Mouse (Mus musculus): ENCODE measurements around the gene Olfr215.
"Not testable (repeated sequence)": the region's sequence is repeated elsewhere in the genome, so short reads cannot be mapped to it uniquely, and the experiment has no call there.

Olfr215 gene

DNA sequence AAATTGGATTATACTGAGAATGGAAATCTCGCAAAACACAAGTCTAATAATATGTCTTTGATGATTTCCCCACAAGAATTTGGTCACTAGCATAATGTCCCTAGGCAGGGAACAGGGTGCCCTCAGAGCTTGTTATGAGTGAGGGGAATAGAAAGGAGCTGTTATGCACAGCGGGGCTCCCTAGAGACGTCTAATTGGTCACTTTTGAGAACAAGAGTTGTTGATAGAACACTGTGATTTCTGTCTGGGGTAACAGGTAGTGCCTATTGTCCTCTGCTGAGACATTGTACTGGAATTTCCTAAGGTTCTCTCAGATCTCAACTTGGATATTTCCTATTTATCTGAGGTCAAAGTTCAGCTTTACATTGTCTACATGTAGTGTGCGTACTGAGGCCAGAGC is at the start of gene Olfr215:
Gene Olfr215, minus strand, starts transcription at position 101 of the 400 bp plus-strand sequence.
- no peak for DNase-seq (ENCODE audit: low spot score)

GRCm38 (mm10) chr6:116632129-116632528 is 48.1 kb upstream of the Olfr215 start:
- DNase-seq (ENCODE audit: low spot score), result peak; percentile 58

DNA sequence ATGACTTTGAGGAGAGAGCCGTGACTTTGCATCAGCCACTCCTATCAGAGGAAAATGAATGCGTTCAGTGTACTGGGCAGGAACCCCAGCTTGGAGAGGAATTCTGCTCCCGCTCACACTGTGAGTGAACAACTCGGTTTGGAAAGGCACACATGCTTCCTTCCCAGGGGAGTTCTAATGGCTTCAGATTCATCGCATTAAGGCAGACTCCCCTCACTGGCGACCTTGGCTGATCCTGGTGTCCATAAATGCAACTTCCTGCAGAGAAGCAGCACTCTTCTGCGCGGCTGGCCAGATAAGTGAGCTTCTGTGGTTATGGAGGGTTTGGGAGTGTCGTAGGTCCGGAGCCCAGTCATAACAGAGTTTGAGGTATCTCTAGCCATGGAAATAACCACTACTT is 45.8 kb upstream of the Olfr215 start:
- no peak for DNase-seq (ENCODE audit: low spot score)

DNA sequence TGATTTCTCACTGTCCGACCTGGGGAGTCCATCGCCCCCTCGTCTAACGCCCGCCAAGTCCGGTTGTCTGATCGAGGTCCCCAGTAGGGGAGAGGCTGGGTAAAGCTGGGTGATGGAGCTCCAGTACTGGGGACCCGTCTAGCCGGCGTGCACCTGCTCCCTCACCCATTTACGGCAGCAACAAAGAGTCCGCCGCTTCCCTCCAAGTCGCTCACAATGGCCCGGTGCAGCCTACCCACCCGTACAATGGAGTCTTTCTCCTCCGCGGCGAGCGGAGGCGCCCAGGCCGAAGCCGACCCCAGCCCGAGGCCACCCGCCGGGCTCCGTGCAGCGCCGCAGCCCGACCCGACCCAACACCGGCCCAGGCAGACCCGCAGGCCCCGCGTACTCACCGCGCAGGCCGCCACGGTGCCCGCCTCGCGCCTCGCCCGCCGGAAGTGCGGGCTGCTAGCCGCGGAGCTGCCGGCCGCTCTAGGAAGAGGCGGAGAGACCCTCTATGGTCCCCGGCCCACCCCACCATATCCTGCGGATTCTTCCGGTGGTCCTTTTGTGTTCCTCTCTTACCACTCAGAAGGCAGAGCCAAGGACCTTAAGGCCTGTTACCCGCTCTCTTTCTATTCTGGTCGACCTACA is 44.7 kb upstream of the Olfr215 start, which contains the start of gene Zfp422:
Gene Zfp422, minus strand, starts transcription at position 461 of the 633 bp plus-strand sequence.
- DNase-seq (ENCODE audit: low spot score), result peak; percentile 82

DNA sequence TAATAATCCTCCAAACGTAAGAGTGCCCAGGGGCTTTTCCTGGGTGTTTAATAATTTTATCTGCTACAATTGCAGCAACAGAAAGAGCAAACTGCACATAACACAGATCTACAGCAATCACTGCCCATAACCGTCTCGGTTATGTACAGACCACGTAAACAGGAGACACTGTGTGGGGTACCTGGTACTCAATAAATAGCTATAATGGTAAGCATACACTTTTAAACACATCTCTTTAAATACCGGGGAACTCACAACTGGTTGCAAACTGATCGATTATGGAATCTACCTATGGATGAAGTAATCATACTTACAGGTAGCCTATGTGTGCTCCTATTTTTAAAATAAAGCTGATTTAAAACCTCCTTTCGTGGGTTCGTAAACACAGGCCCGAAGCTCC is 44.1 kb upstream of the Olfr215 start:
- no peak for DNase-seq (ENCODE audit: low spot score)

DNA sequence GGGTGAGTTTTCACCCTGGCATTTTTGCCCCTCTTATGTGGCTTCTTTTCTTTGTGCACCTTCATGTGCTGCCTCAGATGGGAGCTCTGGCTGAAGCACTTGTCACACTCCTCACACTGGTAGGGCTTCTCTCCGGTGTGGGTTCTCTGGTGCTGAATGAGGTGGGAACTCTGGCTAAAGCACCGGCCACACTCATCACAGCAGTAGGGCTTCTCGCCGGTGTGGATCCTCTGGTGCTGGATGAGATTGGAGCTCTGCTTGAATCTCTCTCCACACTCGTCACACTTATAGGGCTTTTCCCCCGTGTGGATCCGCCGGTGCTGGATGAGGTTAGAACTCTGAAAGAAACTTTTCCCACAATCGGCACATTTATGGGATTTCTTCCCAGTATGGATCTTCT is 42.4 kb upstream of the Olfr215 start:
- DNase-seq (ENCODE audit: low spot score), result not testable (repeated sequence)

DNA sequence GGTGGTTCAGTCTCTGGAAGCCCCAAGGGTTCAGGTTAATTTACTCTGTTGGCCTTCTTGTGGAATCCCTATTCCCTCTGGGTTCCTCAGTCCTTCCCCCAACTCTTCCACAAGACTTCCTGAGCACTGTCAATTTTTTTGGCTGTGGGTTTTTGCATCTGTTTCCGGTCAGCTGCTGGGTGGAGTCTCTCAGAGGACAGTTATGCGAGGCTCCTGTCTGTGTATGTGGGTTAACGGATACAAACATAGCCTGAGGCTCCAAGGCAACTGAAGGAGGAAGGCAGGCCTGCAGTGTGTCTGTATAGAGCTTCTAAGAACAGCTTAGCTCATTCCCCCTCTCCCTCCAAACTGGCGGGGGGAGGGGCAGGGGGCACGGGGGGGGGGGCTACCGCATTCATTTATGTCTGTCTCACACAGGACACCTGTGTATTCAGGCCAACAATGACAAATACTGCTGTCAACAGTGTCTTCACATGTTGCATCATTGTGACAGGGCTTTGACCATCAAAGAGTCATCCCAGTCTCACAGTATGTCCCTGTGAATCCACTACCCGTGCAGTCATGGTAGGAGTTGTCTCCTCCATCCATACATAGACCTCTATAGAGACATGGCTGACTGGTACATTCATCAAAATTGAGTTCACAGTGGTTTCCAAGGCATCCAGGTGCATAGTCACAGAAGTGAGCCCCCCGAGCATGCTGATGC is 37.5 kb upstream of the Olfr215 start:
- DNase-seq (ENCODE audit: low spot score), result no peak

DNA sequence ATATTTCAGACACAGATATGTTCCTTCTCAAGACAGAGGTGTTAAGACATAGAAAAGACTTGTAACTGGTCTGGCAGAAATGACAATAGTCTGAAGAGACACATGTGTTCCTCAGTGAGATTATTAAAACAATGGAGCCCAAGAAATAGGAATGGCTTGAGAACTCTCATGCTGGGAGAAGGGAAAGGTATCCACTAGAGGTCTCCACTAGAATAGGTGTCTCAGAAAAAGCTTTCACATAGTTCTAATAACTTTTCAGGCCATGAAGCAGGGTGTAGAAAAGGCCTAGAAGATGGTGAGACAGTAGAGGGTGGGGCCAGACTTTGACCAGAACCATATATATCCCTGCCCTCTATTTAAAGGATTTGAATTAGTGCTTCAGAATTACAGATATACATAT is 34.1 kb upstream of the Olfr215 start:
- no peak for DNase-seq (ENCODE audit: low spot score)

- no peak for DNase-seq (ENCODE audit: low spot score)
Observed at GRCm38 (mm10) chr6:116615719-116616118, 31.7 kb upstream of the Olfr215 start.

- no peak for DNase-seq (ENCODE audit: low spot score)
Observed at GRCm38 (mm10) chr6:116607230-116607629, 23.2 kb upstream of the Olfr215 start.

DNA sequence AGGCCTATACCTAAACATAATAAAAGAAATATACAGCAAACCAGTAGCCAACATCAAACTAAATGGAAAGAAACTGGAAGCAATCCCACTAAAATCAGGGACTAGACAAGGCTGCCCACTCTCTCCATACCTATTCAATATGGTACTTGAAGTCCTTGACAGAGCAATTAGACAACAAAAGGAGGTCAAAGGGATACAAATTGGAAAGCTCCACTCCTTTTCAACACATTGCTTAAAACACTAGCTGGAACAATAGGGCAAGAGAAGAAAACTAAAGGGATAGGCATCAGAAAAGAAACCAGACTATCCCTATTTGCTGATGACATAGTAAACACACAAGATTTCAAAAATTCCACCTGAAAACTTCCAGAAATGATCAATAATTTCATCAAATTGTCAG is 17.0 kb upstream of the Olfr215 start:
- not testable (repeated sequence) for DNase-seq (ENCODE audit: low spot score)

GRCm38 (mm10) chr6:116569834-116570233 is 14.2 kb downstream of the Olfr215 start:
- DNase-seq (ENCODE audit: low spot score), result peak; percentile 25

DNA sequence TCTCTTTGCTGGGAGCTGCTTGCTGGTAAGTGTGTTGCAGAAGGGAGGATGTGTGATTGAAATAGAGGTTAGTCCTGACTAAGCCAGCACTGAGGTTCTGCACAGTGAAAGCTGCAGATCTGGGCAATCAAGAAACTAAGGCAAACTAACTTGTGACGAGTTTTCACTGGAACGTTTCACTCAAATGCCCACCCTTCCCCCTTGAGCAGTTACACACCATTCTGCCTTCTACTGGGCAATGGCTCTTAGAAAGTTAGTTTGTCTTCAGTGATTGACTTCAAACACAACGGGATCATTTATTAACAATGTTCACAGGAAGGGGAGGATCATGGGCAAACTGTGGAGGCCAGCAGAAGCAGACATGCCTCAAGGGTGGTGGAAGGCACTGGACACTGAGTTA is 29.0 kb downstream of the Olfr215 start:
- DNase-seq (ENCODE audit: low spot score), result no peak

- DNase-seq (ENCODE audit: low spot score), result no peak
Observed at GRCm38 (mm10) chr6:116553935-116554334, 30.1 kb downstream of the Olfr215 start, which contains the start of gene Olfr214. Olfr214 (plus strand) TSS chr6:116554235.

- not testable (repeated sequence) for DNase-seq (ENCODE audit: low spot score)
Observed at GRCm38 (mm10) chr6:116550841-116551240, 33.2 kb downstream of the Olfr215 start, which contains the start of gene Gm5580. Gm5580 (plus strand) TSS chr6:116551141.

GRCm38 (mm10) chr6:116542500-116542899 is 41.5 kb downstream of the Olfr215 start:
- no peak for DNase-seq (ENCODE audit: low spot score)

- DNase-seq (ENCODE audit: low spot score), result no peak
Observed at GRCm38 (mm10) chr6:116538156-116538555, 45.8 kb downstream of the Olfr215 start, which contains the start of gene Olfr213. Olfr213 (plus strand) TSS chr6:116538456.

Data from yolk sac, embryonic 10.5 days (tissue).